Mouse (Mus musculus) E14TG2a.4 (cell line): ENCODE results near the gene Spata31d1a.

ENCODE experiments used
- CTCF ChIP-seq: conservative IDR thresholded peaks from 2 replicates; pipeline ENCODE4 v1.5.1; 2014; ENCODE audit warnings: low read length
- POU5F1 ChIP-seq: IDR thresholded peaks from 2 replicates; pipeline ENCODE4 v1.6.1; 2014; ENCODE audit warnings: low read length, borderline replicate concordance

- TF ChIP-seq CTCF (no peak), POU5F1 (no peak)
These were observed 40.2 kb upstream of the Spata31d1a start for GRCm38 (mm10) chr13:59750310-59750709.
